Mouse (Mus musculus) urinary bladder, adult 18-20 months (tissue): ENCODE results near the gene Cct3.
"Not testable (repeated sequence)": the region's sequence is repeated elsewhere in the genome, so short reads cannot be mapped to it uniquely, and the experiment has no call there.

Source experiments
- DNase-seq, 2 experiments: peaks; one replicate each; pipeline ENCODE4 v3.0.0; 2022; ENCODE audit warnings: low spot score in 2 of 2, mixed read lengths in 2 of 2

Cct3 gene

GRCm38 (mm10) chr3:88361096-88361495 is 64.2 kb downstream of the Cct3 start:
- no peak for DNase-seq

- DNase-seq: no peak
These were observed 64.8 kb downstream of the Cct3 start for GRCm38 (mm10) chr3:88361612-88362313.

- no peak for DNase-seq
These were observed 66.8 kb downstream of the Cct3 start for GRCm38 (mm10) chr3:88363700-88364099.

- peak in 1 of 2 experiments; percentile 68 for DNase-seq
These were observed 67.4 kb downstream of the Cct3 start, which contains the start of gene Paqr6 for GRCm38 (mm10) chr3:88364337-88364736. TSS of gene Paqr6 (plus strand) at chr3:88364584.

- DNase-seq: no peak
These were observed 68.9 kb downstream of the Cct3 start for GRCm38 (mm10) chr3:88365705-88366361.

- peak in 1 of 2 experiments; percentile 53 for DNase-seq
These were observed 70.0 kb downstream of the Cct3 start for GRCm38 (mm10) chr3:88366830-88367428.

- DNase-seq: not testable (repeated sequence)
These were observed 70.6 kb downstream of the Cct3 start for GRCm38 (mm10) chr3:88367517-88367916.

GRCm38 (mm10) chr3:88368511-88368910 is 71.6 kb downstream of the Cct3 start:
- not testable (repeated sequence) for DNase-seq
